Mouse (Mus musculus): ENCODE data around the gene Lmx1a. TPM values are rescaled to one million over a fixed set of nuclear protein-coding genes. Genes with fewer than 3 reads are reported as not detected.

The Lmx1a gene
- polyA plus RNA-seq, 1 experiment from 2014 or later = 0.63 TPM

DNA sequence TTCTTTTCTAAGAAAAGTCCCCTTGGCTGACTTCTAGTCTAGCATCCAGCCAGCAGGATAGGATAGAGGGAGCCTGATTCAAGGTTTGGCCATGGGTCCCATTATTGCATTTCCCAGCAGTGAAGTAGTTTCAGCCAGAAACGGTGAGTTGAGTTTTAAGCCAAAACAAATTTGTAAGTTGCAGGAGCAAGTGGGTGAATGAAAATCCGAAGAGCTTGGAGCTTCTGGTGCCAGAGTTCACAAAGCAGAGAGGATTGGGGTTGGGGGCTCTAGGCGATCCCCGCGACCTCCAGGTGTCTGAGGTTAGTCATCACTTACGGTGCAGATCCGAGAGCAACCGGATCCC lies 1.1 kb upstream of the Lmx1a start:
- Histone ChIP-seq H3K9ac (peak overlapping the region; percentile 71), H3K27ac (no peak overlapping the region)

DNA sequence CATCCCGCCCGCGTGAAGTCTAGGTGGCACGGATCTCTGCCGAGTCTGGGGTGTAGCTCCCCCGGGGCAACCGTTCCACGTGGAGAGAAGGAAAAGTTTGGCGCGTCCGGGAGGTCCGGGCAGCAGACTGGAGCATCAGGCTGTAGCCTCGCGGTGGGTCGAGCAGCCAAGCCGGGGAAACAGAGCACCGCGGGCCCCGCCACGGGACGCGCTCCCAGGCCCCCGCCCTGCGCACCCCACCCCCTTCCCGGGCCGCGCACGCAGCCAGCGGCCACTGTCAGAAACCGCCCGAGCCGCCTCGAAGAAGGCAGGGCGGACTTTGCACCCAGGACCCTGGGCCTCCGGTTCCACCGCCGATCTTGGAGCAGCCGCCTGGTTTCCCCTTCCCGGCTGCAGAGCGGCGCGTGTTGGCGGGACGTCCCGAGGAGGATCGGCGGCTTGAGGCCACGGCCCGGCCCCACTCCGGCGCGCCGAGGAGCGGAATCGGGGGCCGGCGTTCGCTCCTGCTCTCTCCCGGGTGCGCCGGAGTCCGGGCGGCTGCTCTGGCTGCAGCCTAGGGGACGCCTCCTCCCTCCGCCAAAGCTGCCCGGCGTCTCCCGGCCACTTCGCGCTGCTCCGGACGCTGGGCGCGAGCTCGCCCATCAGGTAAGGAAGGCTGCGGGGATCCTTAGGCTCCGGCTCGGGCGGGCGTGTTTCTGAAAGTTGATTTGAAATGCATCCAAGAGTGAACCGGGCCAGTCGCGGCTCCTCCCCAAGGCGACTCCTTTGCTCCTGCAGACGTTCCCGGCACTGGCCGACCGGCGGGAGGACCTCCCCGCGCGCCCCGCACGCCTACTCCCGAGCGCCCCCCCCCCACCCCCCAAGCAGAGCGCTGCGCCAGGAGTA lies 448 bp upstream of the Lmx1a start:
- Histone ChIP-seq H3K4me1 (peaks cover 22% of the 10 kb centered on the region), H3K9me3 (peaks cover 2% of the 10 kb centered on the region; the same call in 1 of the 2 replicates), H3K27ac (no peak overlapping the region), H3K4me2 (peak overlapping the region; percentile 95), H3K4me3 (peak overlapping the region; percentile 59), H3K27me3 (peaks cover 78% of the 10 kb centered on the region), H3K9ac (peak overlapping the region; percentile 71), H3K36me3 (no peaks in the 10 kb centered on the region)
- under 1% methylated on average over 86 of the region's 98 CpGs for WGBS
- ATAC-seq (ENCODE audit: insufficient number of reproducible peaks, insufficient read depth, low FRiP score, low TSS enrichment, low read depth) = peak; percentile 67

More for the DNA sequence above, 1.1 kb upstream of the Lmx1a start:
- ATAC-seq (ENCODE audit: insufficient number of reproducible peaks, insufficient read depth, low FRiP score, low TSS enrichment, low read depth) = no peak
- peak overlapping the region; percentile 59 for H3K4me3 ChIP-seq
- under 1% methylated on average over 8 of the region's 8 CpGs for WGBS
- peaks cover 22% of the 10 kb centered on the region for H3K4me1 ChIP-seq
- peaks cover 73% of the 10 kb centered on the region for H3K27me3 ChIP-seq
- H3K4me2 ChIP-seq = peak overlapping the region; percentile 95
- H3K9me3 ChIP-seq = peaks cover 2% of the 10 kb centered on the region; the same call in 1 of the 2 replicates
- no peaks in the 10 kb centered on the region for H3K36me3 ChIP-seq

DNA sequence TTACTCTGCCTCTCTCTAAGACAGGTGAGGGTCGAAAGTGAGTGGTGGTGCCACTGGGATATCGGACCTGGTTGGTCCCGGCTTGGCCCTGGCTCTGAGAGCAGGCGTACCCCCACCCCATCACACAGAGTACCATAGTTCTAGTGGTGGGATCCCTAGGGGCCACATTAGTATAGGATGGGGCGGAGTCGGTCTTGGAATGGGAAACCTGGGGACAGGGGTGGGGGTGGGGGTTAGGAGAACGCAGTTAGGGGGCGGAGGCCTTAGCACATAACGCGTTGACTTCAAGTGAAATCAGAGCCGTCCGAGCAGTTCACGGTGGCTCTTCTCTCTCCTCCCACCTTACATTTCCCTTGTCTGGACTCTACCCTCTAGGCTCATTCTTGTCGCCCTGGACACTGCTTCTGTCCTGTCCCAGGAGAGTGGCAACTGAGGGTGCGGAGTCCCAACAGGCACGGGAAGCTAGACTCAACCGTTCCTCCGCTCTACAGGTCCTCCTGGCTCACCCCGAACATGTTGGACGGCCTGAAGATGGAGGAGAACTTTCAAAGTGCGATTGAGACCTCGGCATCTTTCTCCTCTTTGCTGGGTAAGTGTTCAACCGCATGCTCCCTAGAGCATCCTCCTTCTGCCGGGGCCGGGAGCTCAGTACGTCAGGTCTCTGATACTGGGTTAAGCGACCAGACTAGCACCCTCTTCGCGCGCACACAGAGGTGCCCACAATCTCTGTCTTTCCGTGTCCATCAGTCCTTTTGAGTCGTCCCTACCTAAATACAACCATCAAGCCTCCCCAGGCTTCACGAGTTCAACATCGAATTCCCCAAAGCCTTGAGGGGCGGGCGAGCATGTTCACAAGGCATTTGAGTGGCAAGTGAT lies 463 bp downstream of the Lmx1a start:
- 2% methylated on average over 36 of the region's 36 CpGs for WGBS
- Histone ChIP-seq H3K9ac (peak overlapping the region; percentile 71; the same call in 1 of the 2 replicates), H3K9me3 (peaks cover 2% of the 10 kb centered on the region; the same call in 1 of the 2 replicates), H3K27ac (no peak overlapping the region), H3K4me2 (peak overlapping the region; percentile 95), H3K4me1 (peaks cover 22% of the 10 kb centered on the region), H3K36me3 (no peaks in the 10 kb centered on the region), H3K4me3 (peak overlapping the region; percentile 59), H3K27me3 (peaks cover 87% of the 10 kb centered on the region)
- ATAC-seq (ENCODE audit: insufficient number of reproducible peaks, insufficient read depth, low FRiP score, low TSS enrichment, low read depth) = peak; percentile 68

DNA sequence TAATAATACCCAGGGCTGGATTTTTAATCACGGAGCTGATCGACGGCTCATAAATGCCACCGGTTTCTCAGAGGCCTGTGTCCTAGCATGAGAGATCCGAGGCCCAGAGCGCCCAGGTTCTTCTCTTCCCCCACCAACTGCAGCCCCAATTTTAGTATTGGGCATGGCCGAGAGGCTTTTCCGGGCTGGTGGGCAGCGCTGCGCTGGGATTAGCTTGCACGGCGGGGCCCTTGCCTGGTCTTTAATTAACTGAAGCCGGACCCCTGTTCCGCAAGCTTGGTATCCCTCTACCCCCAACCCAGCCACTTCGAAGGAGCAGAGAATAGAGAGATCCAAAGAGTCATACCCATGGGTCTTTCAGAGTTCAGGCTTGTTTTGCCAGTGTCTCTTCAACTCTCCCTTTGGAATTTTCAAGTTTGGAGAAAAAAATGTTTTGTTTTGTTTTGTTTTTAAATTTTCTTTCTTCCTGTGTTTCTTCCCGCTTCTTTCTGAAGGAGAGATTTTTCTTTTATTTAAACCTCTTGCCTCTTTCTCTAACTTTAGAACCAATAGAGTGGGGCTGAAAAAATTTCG lies 1.2 kb downstream of the Lmx1a start:
- Histone ChIP-seq H3K9ac (no peak overlapping the region), H3K27me3 (peaks cover 95% of the 10 kb centered on the region), H3K4me3 (no peak overlapping the region), H3K36me3 (no peaks in the 10 kb centered on the region), H3K4me2 (no peak overlapping the region), H3K4me1 (peaks cover 22% of the 10 kb centered on the region), H3K9me3 (no peaks in the 10 kb centered on the region), H3K27ac (no peak overlapping the region)
- no peak for ATAC-seq (ENCODE audit: insufficient number of reproducible peaks, insufficient read depth, low FRiP score, low TSS enrichment, low read depth)
- WGBS = 2% methylated on average over 17 of the region's 17 CpGs

DNA sequence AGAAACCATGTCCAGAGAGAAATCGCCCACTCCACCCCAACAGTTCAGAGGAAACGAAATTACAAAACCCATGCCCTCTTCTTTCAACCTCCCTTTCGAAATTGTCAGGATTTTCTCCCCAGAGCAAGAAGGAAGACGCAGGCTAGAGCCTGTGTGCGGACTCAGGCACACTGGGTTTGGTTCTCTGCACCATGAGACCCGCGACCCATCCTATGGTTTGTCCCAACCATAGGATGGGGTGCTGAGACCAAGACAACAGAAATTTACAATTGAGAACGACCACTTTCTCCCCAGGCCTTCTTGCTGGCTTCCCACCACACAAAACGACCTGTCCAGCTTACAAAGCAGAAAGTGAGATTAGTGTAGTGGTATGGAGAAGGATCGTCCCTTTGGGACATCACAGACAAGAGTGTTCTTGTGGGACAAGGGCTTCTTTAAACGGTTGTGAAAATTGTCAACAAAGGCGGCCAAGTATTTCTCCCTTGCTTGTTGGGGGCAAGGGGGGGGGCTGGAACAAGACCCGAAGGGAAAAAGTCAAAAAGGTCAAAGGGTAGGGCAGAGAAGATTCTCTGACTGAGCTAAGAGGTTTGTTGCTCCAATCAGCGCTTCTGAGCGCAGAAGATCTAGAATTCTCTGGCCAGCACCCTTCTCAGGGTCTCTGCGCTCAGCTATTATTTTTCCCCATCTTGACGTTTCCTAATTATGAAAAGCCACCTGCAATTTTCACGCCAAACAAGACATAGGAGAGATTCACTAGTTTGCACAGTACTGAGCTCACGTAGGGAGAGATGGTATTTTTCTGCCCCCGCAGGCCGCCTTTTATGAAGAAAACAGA lies 1.9 kb downstream of the Lmx1a start:
- Histone ChIP-seq H3K4me1 (peaks cover 22% of the 10 kb centered on the region), H3K9ac (no peak overlapping the region), H3K4me3 (no peak overlapping the region), H3K36me3 (no peaks in the 10 kb centered on the region), H3K27ac (no peak overlapping the region), H3K4me2 (no peak overlapping the region), H3K27me3 (peaks cover 98% of the 10 kb centered on the region), H3K9me3 (no peaks in the 10 kb centered on the region)
- no peak for ATAC-seq (ENCODE audit: insufficient number of reproducible peaks, insufficient read depth, low FRiP score, low TSS enrichment, low read depth)
- 3% methylated on average over 21 of the region's 21 CpGs for WGBS

DNA sequence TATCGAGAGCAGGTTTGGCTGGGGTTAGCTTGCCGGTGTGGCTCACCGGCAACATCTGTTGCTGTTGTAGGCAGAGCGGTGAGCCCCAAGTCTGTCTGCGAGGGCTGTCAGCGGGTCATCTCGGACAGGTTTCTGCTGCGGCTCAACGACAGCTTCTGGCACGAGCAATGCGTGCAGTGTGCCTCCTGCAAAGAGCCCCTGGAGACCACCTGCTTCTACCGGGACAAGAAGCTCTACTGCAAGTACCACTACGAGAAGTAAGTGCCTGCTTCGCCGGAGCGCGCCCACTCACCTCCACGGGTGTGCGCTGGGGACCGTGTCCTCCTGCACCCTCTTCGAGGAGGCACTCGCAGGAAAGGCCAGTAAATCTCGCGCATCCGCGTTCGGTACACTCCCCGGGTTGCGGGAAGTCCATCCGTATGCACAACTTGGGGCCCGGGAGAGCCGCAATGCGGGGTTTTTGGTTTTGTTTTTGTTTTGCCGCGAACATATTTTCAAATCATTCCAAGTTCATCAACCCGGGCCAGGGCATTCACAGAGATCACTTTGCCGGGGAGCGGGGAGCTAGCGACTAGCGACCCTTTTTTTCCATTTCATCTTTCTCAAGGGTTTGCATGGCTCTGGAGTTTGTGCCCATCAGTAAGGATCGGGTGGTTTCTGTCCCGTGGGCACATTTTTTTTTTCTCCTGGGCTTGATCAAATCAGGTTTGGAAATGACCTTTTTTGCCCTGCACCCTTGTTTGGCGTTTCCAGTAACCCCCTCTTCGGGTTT lies 3.1 kb downstream of the Lmx1a start:
- WGBS = under 1% methylated on average over 44 of the region's 44 CpGs

DNA sequence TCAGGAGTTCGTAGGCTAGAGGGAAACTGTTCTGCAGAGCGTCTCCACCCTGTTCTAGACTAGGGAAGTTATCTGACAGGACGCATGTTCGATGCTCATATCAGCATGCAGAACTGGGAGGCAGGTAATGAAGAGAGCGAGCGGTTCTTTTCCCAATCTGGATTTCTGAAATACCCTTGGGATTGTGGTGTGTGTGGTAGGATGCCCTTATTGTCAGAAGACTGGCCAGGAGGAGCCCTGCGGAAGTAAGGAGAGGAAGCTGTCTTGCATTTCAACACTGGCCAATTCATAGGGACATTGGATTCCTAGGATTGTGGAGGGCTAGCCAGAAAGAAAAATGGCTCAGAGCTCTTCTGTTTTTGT lies 3.6 kb downstream of the Lmx1a start:
- no peak for ATAC-seq (ENCODE audit: insufficient number of reproducible peaks, insufficient read depth, low FRiP score, low TSS enrichment, low read depth)
- Histone ChIP-seq H3K4me3 (no peak overlapping the region), H3K27me3 (peaks cover 94% of the 10 kb centered on the region), H3K36me3 (no peaks in the 10 kb centered on the region), H3K9me3 (no peaks in the 10 kb centered on the region), H3K27ac (no peak overlapping the region), H3K9ac (no peak overlapping the region), H3K4me2 (no peak overlapping the region), H3K4me1 (peaks cover 22% of the 10 kb centered on the region)
- WGBS = 2% methylated on average over 7 of the region's 7 CpGs

More for the DNA sequence above, 3.1 kb downstream of the Lmx1a start:
- Histone ChIP-seq H3K4me1 (peaks cover 22% of the 10 kb centered on the region), H3K9ac (no peak overlapping the region), H3K4me2 (peak overlapping the region; percentile 49), H3K9me3 (no peaks in the 10 kb centered on the region), H3K27ac (no peak overlapping the region), H3K27me3 (peaks cover 98% of the 10 kb centered on the region), H3K36me3 (no peaks in the 10 kb centered on the region), H3K4me3 (peak overlapping the region; percentile 29)
- ATAC-seq (ENCODE audit: insufficient number of reproducible peaks, insufficient read depth, low FRiP score, low TSS enrichment, low read depth) = no peak

DNA sequence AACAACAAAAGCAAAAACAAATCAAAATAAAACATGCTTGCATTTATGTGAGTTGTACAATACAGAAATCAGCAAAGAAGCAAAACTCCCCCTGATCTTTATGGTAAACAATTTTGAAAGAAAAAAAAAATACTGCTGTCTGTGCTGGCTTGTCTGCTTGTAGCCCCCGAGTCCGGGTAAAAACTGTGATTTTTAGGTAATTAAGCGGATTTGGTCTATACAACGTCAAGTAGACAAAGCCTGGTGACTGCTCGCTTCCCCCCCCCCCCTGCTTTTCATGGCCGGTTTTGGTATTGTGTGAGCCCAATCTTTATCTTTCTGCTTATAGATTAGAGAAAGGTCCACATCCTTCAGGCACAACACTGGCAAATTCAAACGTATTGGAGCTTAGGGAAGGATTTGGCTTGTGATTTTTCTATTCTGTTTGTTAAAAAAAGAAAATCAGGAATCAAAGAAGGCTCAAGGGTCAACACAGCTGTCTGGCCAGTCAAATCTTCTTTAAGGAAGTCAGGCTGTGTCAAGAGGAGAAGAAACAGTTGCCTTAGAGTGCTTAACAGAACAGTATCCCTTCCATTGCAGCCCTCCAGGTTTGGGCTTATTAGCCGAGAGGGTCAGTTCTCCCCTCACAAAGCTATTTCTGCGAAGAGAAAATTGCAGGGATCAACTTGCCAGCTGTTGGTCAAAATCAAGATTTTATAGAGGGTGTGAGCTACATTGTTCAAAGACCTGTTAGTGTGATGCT lies 4.6 kb downstream of the Lmx1a start:
- H3K4me3 ChIP-seq = no peak overlapping the region
- 4% methylated on average over 9 of the region's 9 CpGs for WGBS
- no peaks in the 10 kb centered on the region for H3K36me3 ChIP-seq
- no peak for ATAC-seq (ENCODE audit: insufficient number of reproducible peaks, insufficient read depth, low FRiP score, low TSS enrichment, low read depth)
- no peak overlapping the region for H3K9ac ChIP-seq
- H3K9me3 ChIP-seq = no peaks in the 10 kb centered on the region
- H3K4me1 ChIP-seq = peaks cover 16% of the 10 kb centered on the region
- peaks cover 94% of the 10 kb centered on the region for H3K27me3 ChIP-seq
- no peak overlapping the region for H3K4me2 ChIP-seq
- H3K27ac ChIP-seq = no peak overlapping the region

DNA sequence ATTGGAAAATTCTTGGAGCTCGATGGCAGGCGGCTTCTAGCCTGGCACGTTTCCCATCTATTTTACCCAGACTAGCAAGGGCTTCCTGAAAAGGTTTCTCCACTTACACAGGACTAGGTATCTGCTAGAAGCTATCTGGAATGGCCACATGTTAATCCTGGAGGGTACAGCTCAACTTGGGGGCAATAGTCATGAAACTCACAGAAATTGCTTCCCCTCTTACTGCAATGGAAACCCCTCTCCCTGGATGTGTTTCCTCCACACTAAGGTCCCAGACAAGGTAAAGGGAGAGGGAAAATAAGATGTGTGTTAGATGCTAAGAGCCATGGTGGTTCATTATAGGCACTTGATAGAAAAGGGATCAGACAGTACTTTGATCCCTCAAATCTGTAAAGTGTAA lies 5.7 kb downstream of the Lmx1a start:
- Histone ChIP-seq H3K9me3 (no peaks in the 10 kb centered on the region), H3K9ac (no peak overlapping the region), H3K4me3 (no peak overlapping the region), H3K4me1 (peaks cover 7% of the 10 kb centered on the region), H3K36me3 (no peaks in the 10 kb centered on the region), H3K27ac (no peak overlapping the region), H3K4me2 (no peak overlapping the region), H3K27me3 (peaks cover 94% of the 10 kb centered on the region)
- ATAC-seq (ENCODE audit: insufficient number of reproducible peaks, insufficient read depth, low FRiP score, low TSS enrichment, low read depth) = no peak
- 27% methylated on average over 3 of the region's 3 CpGs for WGBS

DNA sequence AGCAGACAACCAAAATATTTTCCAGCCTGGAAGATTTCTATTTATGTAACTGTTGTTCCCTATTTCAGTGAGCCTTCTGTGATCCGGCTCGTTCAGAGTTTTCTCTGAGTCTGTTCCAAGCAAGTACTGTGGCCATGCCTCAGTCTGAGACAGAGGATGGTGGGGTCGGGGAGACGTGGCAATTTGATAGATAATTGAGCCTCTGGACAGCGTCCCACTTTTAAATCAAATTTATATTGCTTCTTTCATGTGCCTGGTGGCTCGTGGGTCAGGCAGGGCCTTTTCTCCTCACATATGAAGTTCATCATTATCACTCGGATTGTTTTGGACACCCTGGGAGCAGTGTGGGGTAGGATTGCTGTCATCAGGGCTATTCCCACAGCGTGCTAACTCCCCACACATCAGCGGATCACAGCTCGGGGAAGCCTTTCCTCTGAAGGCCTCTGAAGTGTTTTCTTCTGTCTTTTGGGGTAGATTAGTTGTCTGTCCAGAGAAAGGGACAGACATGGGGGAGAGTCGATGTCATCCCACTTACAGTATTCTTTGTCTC lies 6.9 kb downstream of the Lmx1a start:
- H3K9ac ChIP-seq = no peak overlapping the region
- H3K9me3 ChIP-seq = no peaks in the 10 kb centered on the region
- H3K4me2 ChIP-seq = no peak overlapping the region
- H3K4me3 ChIP-seq = no peak overlapping the region
- no peak overlapping the region for H3K27ac ChIP-seq
- WGBS = 25% methylated on average over 11 of the region's 11 CpGs
- H3K27me3 ChIP-seq = peaks cover 95% of the 10 kb centered on the region
- ATAC-seq (ENCODE audit: insufficient number of reproducible peaks, insufficient read depth, low FRiP score, low TSS enrichment, low read depth) = no peak
- no peaks in the 10 kb centered on the region for H3K36me3 ChIP-seq
- peaks cover 7% of the 10 kb centered on the region for H3K4me1 ChIP-seq
